Mouse (Mus musculus): ENCODE results near the gene Nefh.

Gene Nefh

DNA sequence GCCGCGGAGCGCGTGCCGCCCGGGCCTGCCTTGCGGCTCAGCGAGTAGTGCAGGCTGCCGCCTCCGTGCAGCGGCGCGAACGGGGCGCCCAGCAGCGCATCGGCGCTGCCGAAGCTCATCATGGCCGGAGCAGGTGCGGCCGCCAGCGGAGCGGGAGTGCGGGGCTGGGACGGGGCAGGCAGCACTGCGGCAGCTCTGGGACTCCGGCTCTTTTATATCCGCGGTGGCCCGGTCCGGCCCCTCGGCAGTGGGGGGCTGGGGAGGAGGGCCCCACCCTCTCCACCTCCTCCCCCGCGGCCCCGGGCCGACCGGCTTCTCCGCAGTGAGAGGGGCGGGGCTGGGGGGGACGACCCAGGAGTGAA, at the start of gene Nefh:
Gene Nefh (minus strand): TSS at position 252 of the 362 bp plus-strand sequence.
- peak; percentile 36 for DNase-seq

DNA sequence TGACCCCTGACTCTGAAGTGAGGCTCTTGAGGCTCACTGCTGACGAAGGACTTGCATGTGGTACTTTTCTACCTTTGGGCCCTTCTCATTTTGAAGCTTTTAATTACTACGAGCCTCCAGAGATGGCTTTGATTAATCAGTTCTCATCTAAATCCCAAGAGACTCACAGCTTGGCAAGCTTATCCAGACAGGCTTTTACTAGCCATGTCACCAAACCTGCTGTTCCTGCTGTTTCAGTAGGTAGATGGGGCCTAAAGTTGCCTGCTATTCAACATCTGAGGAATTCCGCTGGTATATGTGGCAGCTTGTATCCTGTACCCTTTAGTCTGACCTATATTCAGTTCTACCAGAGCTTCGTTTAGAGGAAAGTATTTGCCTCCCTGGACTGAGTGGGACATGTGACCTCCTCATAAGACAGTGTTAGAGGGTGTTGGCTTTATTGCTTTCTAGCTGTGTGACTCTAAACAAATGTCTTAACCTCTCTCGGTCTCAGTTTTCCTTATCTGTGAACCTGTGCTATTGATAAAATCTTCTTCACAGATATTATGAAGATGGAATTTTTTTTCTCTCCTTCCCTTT, 48.8 kb upstream of the Nefh start:
- DNase-seq = no peak

DNA sequence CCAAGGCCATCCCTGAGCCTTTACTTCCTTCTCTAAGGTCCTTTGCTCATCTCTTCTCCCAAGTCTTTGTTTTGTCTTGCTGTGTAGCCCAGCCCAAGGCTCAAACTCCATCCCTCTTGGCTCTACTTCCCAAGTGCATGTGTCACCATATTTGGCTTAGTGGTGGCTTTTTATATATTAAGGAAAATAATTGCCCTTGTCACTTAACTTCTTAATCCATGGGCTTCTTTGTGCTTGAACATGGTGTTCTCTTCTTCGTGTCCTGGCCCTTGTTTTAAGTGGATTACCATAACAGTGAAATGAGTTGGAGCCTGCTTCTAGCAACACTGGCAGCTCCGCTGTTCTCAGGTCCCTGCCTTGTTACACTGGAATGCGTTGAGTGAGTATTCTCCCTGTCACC, 47.8 kb upstream of the Nefh start:
- DNase-seq = no peak

DNA sequence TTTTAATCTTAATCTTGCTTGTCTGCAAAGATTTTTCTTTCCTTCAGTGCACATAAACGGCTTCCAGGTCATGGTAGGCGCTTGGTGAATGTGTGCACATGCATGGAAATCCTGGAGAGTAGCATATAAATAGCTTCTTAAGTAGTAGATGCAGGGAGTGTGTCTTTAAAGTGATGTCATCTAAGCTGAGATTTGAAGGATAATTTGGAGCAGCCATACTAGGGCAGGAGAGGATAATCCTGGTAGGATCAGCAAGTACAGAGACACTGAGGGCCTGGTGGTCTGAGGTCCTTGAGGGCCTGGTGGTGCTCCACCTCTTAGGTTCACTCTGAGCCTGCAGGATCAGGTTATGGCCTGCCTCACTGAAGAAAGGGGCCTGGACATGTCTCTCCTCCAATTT, 44.6 kb upstream of the Nefh start:
- DNase-seq = no peak

DNA sequence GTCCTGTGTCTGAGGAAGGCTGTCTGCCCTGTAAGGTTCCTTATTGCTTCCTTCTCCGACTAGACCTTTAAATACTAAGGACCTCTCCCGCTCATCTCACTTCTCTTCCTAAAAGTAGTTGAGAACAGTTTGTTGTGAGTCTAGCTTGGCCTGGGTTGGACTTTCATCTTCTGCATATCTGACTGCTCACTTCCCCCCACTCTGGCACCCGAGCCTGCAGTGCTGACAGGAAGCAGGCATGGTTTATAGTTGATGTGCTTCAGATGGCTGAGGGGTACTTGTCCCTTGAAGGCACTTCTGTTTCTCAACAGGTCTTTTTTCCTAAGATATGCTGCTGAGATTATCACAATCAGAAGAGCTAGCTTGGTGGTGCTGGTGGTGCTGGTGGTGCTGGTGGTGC, 41.3 kb upstream of the Nefh start:
- no peak for DNase-seq

DNA sequence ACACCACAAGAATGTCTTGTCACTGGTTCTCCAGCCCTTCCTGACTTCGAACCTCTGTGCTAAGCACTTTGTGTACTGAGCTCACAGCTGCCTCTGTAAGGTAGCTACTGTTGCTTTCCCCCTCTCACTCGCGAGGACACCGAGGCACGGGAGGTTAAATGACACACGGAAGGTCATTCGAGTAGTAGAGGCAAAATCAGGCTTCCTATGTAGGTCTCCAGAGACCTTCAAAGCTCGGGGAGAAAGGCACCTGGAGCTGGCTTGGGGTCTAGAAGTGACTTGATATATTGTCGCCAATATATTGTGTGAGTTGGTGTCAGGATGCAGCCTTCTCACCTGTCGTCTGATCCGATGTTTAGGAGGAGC, 39.6 kb upstream of the Nefh start:
- no peak for DNase-seq

DNA sequence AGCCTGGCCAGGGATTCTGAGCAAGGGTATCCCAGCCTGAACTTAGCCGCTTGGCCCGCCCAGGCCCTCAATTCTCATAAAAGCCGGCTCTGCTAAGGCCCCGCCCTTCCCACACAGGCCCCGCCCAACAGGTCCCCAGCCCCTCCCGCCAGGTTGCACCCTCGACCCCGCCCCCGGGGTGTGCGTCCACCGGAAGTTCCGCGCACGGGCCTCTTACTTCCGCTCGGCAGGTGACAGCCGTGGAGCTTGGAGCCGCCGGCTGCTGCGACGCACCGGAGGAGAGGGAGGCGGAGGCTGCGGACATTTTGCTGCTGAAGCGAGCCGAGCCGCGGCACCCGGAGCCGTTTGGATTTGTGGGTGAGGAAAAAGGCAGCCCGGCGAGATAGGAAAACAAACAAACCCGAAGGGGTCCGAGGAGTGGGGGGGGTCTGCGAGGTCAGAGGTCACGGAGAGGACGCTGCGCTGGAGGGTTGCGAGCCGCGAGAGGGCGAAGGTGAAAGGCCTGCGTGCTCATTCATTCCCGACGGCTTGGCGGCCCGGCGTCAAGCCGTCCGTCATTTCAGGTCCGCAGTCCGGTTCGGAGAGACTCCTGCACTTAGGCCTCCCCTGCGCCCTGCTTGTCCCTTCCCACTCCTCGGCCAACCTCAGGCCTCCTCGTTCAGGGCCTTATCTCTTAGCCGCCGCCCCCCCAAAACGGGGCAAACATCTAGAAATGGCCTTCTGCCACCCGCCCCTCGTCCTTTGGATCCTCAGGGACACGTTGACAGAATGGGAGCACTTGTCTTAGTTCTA, 39.0 kb upstream of the Nefh start, which contains the start of gene Ap1b1:
Gene Ap1b1 (plus strand): TSS at position 130 of the 792 bp plus-strand sequence.
- DNase-seq = peak; percentile 93

DNA sequence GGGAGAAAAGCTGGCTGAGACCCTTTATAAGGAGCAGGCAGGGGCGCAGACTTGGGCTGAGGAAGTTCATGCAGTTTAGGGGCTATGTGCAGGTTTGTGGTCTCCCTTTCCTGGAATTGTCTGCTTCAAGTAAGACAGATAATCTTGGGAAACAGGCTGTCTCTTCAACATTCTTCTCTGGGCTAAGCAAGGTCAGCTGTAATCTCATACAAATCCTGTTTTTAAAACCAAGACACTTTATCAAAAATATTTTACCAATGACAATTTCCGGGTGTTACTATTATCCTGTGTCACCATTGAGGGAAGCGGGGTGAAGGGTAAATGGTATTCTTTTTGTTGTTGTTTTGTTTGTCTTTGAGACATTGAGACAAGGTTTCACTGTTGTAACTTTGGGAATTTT, 36.9 kb upstream of the Nefh start:
- no peak for DNase-seq

DNA sequence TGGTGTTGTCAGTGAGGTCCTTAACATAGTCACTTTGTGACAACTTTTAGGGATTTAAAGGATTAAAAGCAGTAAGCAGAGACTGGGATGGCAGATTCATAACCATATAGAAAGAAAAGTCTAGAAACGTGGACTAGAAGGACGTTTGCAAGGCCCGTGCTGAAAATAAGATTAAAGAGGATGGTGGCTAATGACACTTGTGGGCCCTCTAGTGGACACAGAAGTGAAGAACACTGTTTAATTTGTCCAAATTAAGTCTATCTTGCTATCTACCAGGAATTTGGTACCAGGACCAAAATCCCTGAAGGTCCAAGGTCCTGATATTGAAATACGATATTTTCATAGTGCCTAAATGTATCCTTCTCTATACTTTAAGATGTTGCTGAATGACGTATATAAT, 36.4 kb upstream of the Nefh start:
- DNase-seq = peak; percentile 20

DNA sequence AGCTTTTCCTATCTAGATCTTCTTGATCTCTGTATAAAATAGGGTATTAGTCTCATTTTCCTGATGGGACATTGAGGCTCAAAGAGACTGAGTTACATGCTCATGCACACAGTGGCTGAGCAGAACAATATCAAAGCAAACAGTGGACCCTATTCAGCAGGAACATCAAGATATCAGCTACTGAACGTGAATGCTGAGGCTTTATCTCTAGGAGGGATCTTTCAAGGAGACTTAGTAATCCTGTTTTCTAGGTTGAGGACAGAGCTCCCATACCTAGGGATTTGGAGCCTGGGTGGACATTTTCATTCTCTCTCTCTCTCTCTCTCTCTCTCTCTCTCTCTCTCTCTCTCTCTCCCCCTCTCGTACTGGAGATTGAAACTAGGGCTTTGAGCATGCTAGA, 35.7 kb upstream of the Nefh start:
- no peak for DNase-seq

DNA sequence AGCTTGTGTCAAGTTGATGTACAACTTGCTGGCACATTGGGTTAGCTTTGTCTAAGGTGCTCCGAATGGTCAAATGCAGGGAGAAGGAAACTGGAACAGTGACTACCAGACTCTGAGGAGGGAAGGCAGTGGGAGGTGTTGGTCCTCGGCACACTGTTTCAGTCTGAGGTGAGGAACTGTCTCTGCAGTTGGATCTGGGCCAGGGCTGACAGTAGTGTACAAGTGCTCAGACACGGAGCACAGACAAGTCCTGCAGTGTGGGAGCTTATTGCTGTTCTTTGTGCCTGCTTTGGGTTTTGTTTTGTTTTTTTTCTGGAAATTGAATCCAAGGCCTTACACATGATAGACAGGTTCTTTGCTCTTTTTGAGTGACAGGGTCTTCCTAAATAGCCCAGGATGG, 35.1 kb upstream of the Nefh start:
- DNase-seq = peak; percentile 11

DNA sequence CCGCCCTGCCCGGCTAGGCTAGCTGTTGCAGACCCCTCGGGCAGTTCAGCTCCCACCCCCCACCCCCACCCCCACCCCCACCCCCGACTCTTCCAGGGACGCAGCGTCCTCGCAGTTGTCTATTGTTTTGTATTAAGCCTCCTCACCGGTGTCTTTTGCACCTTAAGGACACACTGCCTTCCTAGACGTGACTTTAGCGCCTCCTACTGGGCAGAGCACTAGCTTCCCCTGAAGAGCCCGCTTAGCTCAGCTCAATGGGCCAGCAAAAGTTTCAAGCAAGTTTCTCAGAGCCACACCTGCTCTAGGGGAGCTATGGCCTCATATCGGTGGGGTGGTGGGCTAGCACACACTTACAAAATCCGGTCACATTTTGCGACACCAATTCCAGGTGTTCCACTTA, 27.8 kb upstream of the Nefh start:
- DNase-seq = peak; percentile 64

DNA sequence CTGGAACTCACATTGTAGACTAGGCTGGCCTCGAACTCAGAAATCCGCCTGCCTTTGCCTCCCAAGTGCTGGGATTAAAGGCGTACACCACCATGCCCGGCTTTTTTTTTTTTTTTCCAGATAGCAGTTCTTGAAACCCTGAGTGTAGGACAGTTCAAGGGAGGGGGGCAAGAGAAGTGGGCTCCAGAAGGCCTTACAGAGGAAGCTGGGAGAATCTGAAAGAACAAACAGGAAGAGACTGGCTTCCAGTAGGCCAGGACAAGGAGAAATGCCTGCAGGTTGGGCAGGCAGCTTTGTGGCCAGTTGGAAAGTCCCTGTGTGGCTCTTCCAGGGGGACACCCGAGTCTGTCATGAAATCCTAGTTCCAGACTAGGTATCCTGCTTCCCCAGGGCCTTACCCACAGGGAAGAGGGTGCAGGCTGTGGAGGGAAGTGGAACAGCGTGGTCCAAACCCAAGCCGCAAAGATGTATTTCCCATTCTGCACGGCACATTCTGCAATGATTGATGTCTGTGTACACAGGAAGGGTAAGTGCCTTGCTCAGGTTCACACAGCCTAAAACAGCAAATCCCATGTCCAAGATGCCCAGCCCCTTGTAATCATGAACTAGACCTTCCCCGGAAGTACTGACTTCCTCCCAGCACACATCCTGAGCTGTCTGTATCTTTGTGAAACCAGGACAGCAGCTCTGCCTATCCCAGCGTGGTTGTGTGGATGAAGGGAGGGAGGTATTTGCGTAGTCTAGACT, 26.7 kb upstream of the Nefh start:
- DNase-seq = no peak

DNA sequence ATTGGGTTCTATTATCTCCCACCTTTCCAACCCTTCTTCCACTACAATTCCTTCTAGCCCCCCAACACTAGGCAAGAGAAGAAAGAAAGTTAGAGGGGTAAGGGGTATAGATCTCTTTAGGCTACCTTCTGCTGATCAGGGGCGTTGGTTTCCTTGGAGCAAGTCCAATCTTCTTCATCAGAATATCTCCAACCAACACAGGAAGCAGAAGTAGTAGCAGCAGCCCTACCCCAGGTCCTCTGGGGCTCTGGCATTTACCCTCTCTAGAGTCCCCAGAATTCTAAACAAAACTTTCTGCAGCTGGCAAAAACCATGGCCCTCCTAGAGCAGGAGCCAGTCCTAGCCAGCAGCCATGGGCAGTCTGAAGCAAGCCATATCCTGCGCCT, 26.0 kb upstream of the Nefh start:
- no peak for DNase-seq

DNA sequence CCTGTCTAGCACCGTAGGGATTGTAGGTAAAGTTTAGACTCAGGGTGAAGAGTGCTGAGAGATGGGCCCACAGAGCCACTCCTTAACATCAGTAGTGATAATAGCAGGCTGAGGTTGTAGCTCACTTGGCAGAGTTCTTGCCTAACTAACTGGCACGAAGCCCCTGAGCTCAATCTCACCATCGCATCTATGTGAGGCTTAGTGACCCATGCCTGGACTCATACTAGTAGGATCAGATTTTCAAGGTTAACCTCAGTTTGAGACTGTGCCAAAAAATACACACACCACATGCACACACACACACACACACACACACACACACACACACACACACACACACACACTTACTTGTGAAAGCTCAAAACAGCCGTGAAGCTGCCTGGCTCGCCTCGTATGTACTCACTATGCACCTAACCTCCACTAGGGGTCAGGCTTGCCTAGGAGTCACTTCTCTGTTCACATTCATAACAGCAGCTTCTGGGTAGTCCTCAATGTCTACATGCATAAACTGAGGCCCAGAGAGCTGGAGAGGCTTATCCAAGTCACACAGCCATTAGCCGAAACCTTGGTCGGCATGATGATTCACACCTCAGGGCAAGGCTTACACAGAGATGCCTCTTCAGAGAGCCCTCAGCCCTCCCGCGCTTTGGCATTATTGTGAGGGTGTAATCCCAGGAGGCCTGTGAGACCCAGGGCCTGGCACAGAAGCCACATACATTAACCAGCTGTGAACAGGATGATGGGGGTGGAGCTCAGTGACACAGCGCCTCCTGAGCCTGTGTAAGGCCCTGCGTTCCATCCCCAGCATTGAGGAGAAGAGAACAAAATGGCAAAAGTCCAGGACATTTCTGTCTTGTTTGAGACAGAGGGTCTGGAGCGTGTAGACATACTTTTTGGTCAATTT, 25.4 kb upstream of the Nefh start:
- DNase-seq = peak; percentile 52

DNA sequence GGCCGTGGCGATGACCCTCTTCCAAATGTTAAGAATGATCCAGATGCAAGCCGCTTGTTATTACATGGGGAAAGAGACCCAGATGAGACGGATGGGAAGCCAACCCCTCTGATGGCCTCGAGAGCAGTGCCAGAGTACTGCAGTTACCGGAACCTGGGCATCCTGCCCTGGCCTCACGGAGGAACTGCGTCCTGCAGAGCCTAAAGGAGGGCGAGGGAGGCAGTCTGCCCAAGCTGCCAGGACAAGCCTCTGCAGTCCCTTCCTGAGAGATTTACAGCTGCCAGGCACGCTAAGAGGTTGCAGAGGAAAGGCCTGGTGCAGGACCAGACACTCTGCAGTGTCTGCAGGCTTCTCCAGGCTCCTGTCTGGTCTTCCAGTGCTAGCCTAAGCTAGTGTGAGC, 20.5 kb upstream of the Nefh start:
- no peak for DNase-seq

DNA sequence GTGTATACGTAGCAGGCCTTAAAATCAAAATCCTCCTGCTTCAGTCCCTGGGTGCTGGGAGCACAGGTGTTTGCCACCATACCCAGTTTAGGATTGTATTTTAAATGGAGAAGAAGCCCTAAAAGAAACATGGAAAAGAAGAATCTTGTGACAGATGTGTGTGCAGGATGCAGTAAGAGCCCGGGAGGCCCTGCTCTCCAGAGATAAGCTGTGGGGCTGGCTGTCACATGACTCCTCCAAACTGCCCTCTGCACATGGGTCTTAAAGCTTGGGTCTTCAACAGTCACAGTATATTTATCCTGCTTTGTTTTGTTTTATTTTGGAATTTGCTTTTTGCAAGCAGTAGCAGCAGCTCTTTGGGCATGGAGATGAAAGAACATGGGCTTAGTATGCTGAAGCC, 19.7 kb upstream of the Nefh start:
- no peak for DNase-seq

DNA sequence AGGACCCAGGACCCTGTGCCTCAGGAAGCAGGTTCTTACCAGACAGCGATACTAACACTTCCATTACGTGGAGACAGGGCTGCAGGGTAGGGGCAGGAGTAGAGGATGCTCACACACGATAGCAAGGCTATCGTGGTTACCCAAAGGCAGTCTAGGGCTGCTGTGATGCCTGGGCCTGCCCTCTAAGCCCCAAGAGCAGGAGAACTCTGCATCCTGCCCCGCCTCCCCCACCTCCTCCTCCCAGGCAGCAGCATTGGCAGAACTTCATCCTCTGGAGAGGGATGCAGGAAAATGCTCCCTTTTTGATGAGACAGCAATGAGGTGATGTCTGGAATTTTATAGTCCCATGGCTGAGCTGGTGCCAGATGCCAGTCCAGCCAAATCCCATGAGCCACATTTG, 19.0 kb upstream of the Nefh start:
- DNase-seq = no peak

DNA sequence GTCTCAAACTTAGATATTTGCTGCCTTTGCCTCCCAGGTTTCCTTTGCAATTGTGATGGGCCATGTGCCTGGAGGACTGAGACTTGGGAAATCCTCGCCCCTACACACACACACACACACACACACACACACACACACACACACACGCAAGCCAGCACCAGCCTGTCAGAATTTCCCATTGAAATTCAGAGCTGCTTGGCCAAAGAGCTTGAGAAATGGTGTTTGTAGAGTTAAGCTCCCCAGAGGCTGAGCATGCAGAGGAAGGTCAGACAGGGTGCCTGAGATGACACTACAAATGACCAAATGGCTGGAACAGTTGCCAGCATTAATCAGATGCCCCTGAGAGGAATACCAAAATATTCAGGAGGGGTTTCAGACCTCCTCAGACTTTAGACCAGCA, 18.5 kb upstream of the Nefh start:
- no peak for DNase-seq

DNA sequence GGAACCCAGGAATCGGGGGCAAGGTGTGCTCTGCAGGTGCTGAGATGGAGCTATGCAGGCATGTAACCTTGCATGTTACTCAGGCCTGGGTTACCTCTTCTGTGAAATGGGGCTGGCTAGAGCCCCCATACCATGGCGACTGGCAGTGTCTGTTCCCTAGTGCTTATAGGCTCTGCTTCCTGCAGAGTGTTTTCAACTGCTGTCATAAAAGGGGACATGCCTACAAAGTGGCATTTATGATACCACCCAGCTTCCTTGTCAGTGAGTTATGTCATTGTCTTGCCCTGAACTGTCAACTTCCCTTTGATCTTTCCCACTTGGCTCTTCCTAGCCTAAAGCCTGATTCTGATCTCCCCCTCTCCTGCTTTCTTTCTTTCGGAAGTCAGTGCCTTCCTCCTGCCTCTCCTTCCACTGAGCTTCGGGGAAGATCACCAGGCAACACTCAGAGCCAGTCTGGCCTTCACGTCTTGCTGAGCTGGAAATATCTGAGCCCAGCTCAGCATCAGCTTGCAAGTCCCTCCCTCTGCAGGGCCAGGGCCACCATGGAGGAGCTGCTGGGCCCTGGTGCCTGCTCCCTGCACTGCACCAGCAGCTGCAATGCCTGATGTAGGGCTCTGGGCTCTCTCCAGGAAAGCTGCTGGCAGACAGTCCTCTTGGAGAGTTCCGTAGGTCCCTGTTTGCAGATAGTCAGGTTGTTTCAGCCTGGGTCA, 15.4 kb upstream of the Nefh start:
- DNase-seq = no peak

DNA sequence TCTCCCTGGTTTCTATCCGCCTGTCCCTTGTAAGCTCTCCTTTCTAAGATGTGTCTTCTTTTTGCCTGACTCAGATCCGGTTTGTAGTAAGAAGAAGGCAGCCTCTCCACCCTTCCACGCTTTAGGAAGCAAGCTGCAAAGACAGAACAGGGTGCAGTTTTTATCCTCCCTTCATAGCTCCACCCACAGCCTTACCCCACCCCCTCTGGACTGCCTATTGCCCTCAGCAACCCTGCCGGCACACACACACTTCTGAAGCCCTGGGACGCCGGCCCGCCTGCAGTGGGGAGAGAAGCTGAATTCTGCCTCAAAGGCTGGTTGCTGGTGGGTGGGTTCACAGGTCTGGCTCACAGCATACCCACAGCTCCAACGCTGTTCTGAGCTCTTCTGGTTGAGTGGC, 6.1 kb upstream of the Nefh start:
- peak; percentile 72 for DNase-seq

DNA sequence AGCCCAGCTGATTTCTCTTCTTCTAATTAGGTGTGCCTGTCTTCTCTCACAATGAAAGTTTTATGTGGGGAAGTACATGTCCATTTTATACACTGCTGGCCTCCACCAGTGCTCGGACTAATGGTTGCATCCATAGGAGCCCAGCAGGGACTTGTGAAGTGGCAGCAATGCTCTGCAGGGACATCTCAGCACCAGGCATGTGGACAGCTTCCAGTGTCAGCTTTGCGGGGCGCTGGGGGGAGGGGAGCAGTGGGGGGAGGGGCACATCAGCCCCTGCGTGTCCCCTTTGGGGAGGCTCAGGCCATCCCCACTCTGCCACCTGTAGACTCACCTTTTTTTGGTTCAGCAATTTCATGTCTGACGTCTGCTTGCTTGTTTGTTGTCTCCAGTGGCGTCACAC, 5.5 kb upstream of the Nefh start:
- no peak for DNase-seq

Data from right cerebral cortex, adult 18-20 months (tissue).